Mouse (Mus musculus): ENCODE data around the gene Etl4.

- no peak for TF ChIP-seq CTCF (IDR thresholded peaks at IDR 0.05; ENCODE audit: low read depth)
- no peak for TF ChIP-seq EP300 (IDR thresholded peaks at IDR 0.05; ENCODE audit: low read depth)
Observed at GRCm38 (mm10) chr2:20422275-20422674, 512.7 kb downstream of the Etl4 start.

All from liver, embryonic 14.5 days (tissue).